Mouse (Mus musculus) kidney, postnatal 36 days (tissue): ENCODE measurements around the gene Rfc2.

Experiments
- DNase-seq, 2 experiments: peaks; one replicate each; pipeline ENCODE4 v3.0.0; 2021 to 2022; ENCODE audit warnings: mixed read lengths in 2 of 2

Rfc2 gene

DNA sequence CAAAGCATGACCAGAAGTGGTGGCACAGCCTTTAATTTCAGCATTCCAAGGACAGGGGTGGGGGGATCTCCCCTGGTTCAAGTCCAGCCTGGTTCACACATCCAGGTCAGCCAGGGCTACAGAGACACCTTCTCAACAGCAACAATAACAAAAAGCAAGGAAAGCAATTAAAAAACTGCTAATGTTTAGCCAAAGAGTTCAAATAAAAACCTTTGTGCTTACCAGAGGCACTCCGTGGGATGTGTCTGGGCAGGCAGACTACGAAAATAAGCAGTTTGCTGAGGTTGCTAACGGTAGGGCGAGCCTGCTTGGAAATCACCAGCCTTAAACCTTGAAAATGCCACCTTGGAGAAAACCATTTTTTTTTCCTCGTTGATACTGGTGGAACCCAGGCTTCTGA lies at the start of gene Rfc2:
Gene Rfc2, plus strand, starts transcription at position 221 of the 400 bp plus-strand sequence.
- DNase-seq = peak; percentile 54 to 69

DNA sequence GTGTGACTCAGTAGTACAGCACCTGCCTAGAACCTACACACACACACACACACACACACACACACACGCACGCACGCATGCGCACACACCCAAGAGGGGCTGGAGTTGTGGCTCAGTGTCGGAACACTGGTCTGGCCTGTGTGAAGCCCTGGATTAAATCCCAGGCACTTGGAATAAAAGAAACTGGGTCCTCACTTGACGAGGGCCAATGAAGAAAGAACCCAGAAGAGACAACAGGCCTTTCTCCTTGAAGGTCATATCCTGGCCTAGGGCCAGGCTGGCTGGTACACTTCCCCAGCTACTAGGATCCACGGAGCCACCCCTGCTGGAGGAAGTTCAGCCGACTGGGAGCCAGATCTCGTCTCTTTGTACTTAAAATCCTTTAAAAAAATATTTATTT lies 49.6 kb upstream of the Rfc2 start:
- DNase-seq = no peak

DNA sequence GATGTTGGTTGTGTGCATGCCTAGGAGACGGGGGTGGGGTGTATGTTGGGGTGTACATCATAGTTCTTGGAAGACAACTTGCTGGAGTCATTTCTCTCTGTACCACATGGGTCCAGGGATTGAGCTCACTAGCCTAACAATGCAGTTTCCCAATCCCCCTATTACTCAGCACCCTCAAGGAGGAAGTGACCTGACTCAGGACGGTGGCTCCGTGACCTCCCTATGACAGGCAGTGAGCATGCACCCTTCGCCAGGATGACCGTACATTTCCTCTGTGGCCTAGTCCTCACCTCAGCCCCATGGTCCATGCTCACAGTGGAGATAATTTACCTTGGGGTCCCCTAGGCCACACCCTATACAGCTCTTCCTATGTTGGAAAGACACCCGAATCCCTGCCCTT lies 48.7 kb upstream of the Rfc2 start:
- DNase-seq = no peak

DNA sequence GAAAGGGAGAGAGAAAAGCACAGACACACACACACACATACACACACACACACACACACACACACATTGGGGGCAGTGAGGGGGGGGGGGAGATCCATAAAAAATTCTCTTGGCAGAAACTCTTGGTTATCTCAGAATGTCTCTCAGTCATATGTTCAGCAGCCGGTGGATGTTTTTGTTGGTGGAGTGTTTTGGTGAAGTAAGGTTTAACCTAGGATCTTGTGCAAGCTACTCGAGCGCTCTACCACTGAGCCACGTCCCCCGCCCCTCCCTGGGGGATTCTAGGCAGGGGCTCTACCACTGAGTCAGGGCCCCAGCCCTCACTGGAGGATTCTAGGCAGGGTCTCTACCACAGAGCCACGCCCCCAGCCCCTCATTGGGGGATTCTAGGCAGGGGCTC lies 45.1 kb upstream of the Rfc2 start:
- DNase-seq = no peak

DNA sequence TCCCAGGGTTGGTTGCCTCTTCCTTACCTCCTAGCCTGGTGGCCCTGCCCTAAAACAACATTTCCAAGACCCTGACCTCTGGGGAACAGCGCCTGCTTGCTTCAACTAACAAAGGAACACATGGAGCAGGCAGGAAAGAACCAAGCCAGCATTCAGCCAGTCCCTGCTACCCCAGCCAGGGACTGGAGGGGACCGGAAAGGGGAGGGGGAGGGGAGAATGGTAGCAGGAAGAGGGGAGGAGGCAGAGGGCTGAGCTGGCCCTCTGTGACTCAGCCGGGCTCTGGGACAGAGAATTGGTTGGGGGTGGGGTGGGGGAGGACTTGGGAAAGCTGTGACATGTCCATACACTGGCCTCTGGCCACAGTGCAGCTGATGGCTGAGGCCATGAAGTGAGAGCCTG lies 41.3 kb upstream of the Rfc2 start:
- peak; percentile 71 to 77 for DNase-seq

DNA sequence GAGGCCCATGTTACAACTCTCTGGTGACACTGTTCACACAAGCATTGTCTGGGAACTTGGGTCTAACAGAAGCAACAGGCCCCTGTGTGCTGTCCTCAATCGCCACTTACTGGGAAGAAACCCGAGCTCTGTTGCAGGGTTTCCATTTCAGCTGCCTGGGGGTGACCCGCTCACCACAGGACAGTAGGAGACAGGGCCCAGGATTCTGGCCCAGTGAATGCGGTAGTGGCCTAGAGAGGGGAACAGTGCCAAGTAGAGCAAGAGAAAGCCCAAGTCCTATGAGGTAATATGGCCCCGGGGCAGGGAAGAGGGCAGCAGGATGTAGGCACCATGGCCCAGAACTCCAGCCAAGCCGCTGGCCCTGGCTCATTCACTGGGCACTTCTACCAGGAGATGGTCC lies 40.3 kb upstream of the Rfc2 start:
- DNase-seq = peak; percentile 36 to 38

DNA sequence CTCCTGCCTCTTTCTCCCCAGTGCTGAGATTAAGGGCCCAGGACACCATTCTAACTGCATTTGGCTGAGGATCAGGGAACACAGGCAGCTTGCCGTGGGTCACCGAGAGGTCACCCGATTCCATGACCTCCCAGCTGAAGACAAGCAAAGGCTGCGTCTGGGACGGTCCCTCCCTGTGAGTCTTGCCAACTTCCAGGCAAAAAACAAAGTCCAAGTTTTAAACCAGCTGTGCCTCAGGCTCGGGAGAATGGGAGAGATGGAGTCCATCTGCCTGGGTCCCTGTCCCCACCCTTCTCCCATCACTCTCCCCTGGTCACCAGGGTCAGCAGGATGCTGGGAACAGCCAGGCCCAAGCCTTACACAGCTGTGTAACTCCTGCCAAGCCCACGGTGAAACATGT lies 39.5 kb upstream of the Rfc2 start:
- peak; percentile 90 to 94 for DNase-seq

DNA sequence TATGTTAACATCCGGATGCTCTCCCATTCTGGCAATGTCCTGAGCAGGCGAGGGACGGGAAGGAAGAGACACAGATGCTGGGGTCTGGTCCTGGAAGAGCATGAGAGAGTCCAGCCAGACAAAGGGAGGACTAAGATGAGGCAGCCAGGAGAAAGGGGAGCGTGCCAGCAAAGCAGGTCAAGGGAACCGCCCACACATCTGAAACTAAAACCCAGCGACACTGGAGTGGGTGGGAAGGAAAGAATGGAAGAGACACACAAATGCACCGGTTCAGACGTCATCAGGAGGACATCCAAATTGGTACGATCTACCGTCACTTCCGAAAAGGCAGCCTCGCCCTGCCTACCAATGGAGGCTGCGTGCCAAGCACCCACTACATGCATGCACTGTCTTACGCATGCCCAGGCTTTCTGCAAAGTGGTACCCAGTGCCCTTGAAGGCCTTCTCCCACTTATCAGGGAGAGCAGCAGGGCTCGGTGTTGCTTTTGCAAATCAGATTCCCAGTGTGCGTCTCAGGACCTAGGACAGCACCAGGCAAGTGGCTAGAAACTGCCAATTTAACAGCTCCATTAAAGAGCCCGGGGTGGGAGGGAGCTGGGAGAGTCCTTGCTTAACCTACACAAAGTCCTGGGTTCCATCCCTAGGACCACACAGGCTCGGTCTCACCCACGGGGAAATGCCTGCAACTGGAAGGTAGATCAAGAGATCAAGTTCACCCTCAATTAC lies 36.5 kb upstream of the Rfc2 start:
- peak; percentile 43 to 63 for DNase-seq

DNA sequence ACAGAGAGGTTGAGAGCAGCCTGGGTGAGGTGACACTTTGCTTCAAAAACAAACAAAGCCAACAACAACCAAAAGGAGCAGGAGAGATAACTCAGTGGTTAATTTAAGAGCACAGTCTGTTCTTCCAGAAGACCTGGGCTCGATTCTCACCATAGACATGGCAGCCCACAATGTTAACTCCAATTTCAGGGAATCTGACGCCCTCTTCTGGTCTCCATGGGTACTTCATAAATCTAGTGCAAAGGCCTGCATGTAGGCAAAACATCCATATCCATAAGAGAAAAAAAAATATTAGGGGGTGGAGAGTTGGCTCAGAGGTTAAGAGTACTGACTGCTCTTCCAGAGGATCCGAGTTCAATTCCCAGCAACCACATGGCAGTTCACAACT lies 35.9 kb upstream of the Rfc2 start:
- no peak for DNase-seq

DNA sequence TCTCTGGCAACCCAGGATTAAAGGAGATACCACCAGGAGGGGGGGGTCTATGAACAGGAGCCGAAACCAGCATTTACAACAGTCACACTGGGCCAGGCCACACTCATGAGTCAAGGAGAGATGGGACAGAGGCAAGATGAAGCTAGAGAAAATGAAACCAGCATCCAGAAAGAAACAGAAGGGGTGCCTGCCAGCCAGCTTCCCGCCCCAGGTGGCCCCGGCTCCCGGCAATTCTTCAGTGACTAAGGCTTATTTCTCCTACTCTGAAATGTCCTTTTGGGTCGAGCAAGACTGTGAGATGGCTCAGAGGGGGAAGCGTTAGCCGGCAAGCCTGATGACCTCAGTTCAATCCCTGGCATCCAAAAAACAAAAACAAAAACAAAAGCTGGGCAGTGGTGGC lies 34.4 kb upstream of the Rfc2 start:
- no peak for DNase-seq

DNA sequence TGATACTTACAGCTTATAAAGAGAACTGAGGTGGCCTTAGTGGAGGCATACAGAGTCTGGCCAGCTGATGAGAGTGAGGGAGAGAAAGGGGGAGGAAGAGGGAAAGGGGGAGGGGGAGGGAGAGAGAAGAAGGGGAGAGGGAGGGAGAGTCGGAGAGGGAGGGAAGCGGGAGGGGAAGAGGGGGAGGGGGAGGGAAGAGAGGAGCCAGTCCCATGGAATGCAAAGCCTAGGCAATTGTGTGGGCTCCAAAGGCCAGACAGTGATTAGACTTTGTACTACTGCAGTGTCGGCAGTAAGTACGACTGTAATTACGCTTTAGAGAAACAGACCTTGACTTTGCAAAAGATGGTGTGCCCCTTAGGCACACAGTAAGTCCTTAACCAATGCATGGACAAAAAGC lies 32.9 kb upstream of the Rfc2 start:
- DNase-seq = peak; percentile 70 to 82

DNA sequence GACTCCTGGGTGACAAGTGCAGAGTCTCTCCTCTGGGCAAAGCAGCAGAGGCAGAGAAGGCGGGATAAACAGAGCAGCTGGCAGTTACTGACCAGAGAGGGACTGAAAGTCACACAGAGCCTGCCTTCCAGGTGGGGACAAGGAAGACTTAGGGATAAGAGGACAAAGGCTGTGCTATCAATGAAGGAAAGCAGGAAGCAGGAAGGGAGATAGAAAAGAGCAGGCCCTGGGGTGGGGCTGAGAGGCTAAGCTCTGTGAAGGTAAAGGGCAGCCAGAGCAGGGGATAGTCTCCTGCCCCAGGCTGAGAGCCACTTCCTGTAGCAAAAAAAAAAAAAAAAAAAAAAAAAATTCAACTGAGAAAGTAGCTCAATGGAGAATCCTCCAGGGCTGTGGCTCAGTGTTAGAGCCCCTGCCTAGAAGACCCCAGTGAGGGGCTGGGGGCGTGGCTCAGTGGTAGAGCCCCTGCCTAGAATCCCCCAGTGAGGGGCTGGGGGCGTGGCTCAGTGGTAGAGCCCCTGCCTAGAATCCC lies 31.5 kb upstream of the Rfc2 start:
- no peak for DNase-seq

DNA sequence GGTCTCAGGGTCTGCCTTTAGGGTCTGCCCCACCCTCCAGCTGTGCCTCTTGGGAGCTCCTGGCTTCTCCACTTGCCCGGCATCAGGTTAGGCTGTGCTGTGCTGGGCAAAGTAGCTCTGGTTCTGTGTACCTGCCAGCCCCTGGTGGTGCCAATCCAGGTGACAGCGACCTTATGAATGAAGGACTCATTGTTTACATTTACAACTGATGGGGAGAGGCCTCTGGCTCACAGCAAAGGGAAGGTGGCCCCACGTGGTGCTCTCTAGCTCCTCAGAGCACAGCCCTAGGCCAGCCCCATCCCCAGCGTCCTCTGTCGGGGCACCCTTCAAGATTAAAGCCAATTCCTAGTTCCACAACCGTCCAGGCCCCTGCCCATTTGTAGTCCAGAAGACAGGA lies 30.3 kb upstream of the Rfc2 start:
- peak; percentile 18 to 38 for DNase-seq

DNA sequence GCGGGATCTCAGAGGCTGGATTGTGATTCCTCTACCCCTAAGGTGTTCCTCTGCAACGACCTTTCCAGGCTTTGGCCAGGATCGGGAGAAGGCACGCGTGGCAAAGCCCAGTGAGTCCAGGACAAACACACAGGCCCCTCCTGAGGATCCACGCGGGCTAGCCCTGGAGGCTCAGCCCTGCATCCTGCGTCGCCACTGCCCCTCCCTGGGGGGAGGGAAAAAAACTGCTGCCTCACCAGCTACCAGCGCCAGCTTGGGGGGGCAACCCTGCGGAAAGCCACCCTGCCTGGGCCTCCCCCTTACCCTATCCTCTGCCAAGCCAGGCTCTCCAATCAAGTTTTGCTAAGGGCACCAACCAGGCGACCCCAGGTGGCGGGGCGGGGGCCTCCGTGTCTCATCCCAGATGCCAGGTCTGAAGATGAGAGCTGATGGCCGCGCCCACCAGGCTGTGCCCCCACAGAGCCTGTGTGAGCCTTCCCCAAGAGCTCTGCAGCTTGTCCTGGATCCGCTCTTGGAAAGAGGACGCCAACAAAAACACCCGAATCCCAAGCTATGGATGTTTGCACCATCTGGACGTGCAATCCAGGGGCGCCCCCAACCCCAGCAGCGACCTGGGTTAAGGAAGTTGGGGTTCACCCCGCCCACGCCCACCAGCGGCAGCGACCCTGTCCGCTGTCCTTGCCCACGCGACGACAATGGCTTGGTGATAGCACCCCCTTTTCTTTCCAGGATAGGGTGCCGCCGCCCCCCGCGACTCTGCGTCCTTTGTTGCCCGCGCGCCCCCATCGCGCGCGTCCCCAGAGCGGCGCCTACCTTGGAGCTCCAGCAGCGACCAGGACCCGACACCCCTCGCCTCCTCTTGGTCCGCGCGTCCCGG lies 29.7 kb upstream of the Rfc2 start:
- DNase-seq = peak; percentile 64 to 68

DNA sequence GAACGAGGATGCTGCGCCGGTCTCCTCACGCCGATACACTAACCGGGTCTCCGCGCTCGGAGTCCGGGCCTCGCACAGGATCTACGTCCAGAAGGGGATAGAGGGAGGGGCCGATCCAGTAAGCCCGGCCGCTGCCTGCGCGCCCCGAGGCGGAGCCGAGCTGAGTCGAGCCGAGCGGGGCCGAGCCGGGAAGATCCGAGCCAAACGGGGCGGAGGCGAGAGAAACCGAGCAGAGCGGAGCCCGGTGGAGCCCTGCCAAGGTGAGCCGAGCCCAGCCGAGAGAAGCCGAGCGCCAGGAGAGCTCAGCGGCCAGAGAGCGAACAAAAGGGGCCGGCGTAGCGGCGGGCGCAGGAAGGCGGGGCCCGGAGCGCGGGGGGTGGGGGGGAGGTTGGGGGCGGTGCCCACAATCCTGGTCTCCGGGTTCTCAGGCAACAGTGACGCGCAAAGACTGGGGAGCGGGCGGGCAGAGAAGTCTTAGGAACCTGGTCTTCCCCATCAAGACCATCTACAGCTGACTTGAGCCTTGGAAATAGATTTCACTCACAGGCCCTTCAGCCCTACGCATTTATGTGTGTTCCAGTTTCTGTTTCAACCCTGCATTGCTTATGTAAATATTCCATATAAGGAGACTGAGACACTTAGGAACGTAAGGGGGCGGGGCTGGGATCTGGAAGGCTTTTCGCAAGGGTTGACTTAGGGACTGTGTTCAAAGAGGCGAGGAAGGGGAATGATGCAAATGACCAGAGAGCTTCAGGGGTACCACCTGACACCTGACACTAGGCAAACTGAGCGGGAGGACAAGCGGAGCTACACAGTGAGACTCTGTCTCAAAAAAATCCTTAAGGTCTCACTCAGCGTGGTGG lies 28.8 kb upstream of the Rfc2 start, which contains the start of gene Clip2:
Gene Clip2, minus strand, starts transcription at position 325 of the 863 bp plus-strand sequence.
- DNase-seq = peak; percentile 99 to 100

DNA sequence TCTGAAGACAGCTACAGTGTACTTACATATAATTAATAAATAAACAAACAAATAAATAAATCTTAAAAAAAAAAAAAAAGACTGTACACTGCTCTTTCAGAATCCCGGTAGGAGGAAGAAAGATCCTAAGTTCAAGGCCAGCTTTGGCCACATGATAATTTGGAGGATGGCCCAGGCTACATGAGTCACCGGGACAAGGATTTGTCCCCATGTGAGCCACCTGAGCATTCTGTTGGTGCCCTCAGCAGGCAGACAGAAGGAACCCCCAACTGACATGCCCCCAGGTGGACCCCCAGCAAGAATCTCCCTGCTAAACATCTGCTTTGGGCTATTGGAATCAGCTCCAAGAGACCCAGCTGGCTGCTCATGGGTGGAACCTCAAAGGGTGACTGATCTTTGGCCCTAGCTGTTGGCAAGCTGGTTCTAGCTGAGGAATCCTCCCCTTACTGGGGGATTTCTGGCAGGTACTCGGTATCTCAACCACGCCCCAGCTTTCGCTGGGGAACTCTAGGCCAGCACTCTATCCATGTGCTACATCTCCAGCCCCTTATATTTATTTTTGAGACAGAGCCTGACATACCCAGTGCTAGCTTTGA lies 27.1 kb upstream of the Rfc2 start:
- peak; percentile 43 to 45 for DNase-seq

DNA sequence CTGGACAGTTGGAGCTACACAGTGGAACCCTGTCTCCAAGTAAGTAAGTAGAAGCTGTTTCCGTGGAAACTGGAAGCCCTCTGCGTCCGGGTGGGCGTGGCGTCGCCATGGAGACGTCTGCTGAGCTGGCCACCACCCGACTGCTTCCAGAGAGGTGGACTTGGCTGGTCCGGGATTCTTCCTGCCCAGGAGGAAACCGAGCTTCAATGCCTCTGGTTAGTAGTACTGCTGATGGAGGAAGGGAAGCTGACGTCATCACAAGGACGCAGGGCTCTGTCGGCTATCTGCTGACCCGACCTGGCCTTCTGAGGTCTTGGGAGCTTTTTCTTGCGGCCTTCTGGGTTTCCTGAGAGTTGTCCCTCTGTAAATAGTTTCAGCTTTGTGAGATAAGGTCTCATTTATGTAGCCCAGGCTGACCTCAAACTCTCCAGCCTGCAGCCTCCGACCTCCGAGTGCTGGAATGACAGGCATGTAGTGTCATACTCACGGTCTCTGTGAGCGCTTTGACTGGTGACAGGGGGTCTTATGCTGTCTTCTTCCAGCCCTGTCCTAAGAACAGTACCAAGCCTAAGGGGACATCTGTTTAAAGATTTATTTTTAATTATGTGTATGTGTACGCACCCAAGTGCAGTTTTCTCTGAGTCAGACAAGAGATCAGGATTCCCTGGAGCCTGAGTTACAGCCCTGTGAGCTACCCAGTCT lies 25.6 kb upstream of the Rfc2 start:
- DNase-seq = peak; percentile 92 to 93

DNA sequence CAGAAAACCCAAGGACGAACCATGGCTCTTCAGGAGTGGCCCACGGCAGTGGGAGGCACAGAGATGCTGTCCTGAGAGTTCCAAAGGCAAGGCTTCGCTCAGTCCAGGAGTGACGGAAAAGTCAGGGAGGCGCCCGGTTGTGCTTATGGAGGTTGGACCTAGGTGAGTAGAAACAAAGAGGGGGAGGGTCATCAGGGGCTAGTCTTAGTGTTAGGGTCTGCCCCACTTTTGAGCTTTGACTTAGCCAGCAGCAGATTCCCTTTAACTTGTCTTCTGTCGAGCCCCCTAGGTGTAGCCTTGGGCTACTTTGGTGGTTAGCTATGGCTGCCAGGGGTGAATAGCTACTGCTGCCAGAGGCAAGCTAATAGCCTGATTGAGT lies 21.1 kb upstream of the Rfc2 start, which contains the start of gene Syna:
Gene Syna, minus strand, starts transcription at position 101 of the 379 bp plus-strand sequence.
- DNase-seq = no peak

DNA sequence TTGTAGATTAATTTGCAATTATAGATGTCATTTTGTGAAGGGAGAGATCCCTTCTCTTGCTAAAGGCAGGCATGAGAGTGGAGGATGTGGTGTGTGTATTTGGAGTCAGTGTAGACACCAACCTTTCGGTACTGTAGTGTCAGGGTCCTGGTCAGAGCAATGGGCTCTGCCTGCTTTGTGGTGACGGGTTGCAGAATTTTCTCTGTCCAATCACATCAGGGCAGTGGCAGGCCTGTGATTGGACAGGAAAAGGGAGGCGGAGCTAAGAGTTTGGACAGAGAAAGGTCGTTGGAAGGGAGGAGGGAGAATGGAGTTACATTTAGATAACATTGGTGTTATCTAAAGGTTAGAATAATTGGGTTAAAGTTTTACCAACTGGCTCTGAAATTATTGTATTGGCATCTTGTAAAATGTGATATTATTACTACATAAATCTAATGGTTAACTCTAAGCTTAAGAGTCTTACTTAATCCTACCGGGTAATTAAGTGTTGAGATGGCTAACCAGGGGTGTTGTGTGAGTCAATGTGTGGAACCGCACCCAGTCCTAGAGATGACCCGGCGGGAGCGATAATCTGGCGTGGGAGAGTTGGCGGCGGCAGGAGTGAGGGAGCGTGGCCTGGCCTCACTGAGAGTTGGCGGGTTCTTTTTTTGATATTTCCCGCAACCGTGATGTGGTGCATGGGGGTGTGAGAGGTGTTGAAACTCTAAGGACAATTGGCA lies 20.6 kb upstream of the Rfc2 start:
- DNase-seq = no peak

DNA sequence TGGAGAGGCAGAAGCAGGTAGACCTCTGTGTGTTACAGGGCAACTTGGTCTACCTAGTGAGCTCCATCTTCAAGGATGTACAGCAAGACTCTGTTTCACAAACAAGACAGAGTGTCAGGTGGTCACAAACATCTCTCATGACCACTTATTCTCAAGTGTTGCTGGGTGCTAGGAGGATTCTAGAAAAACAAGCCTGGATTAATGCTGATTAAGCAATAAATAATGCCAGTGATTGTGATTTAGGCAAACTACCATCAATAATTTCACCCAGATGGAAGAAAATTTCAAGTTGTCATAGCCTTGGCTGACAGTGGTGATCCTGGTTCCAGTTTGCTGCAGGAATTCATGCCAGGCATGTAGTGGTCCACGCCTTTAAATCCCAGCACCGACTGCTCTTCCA lies 16.9 kb upstream of the Rfc2 start:
- DNase-seq = no peak

DNA sequence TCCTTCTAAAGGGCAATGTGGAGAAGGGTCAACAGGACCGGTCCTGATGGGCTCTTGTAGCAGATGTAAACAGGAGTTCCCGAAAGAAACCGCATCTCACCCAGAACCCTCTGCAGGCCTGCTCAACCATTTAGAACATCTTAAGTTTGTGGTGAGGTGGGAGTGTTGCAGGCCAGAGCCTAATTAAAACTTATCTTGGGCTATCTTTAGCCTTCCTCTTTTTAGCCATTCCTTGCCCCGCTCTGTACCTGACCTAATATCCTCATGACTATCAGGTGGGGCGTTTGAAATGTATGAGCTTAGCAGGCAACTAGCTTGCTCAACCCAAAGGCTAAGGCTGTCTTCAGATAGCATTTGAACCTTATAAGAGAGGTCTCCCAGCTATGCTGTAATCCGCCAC lies 15.5 kb upstream of the Rfc2 start:
- DNase-seq = no peak
